Mouse (Mus musculus) cerebellum, adult 2 months (tissue): ENCODE results near the gene Olfr67.

Experiments used
- CTCF ChIP-seq: fragments of 200-500 bp; IDR thresholded peaks from 2 replicates; pipeline ENCODE4 v1.5.1; 2011; ENCODE audit warnings: low read depth, mild to moderate bottlenecking, control low read depth, low read length, moderate library complexity, borderline replicate concordance; ENCODE audit not compliant: insufficient read depth
- POLR2A ChIP-seq: fragments of 200-500 bp; IDR thresholded peaks from 2 replicates; pipeline ENCODE4 v1.6.1; 2011; ENCODE audit warnings: low read length, control low read depth, borderline replicate concordance; ENCODE audit not compliant: insufficient read depth

DNA sequence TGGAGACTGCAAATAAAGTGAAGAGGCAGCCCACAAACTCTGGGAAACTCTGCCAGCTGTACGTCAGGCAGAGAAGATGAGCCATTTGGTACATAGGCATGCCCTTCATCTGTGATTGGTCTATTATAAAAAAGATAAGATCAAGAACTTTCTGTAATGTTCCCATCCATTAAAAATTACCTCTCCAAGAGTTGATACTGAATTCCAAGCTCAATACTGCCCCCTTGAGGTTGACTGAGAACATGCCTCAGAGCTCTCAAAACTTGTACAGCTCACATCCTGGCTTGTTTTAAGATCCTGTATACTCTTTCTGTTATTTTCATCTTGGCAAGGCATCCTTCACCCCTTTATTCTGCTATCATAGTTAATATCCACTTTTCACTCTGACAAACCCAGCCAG, 15.2 kb upstream of the Olfr67 start:
- TF ChIP-seq CTCF = no peak
- no peak for TF ChIP-seq POLR2A
